Mouse (Mus musculus) thymus, adult 2 months (tissue): ENCODE results near the gene Zmat5. TPM values are rescaled to one million over a fixed set of nuclear protein-coding genes. Genes with fewer than 3 reads are reported as not detected.

Source experiments
- DNase-seq: peaks from one replicate; pipeline ENCODE4 v3.0.0; 2021
- H3K27ac ChIP-seq: fragments of 200-500 bp; 2 replicates; pipeline ENCODE4 v1.5.1; 2012; ENCODE audit warnings: low read length, control low read depth; ENCODE audit not compliant: control insufficient read depth, insufficient read depth
- H3K27me3 ChIP-seq: fragments of 200-500 bp; 2 replicates; pipeline ENCODE4 v1.6.1; 2012; ENCODE audit warnings: mild to moderate bottlenecking, low read length, moderate library complexity, mixed read lengths; ENCODE audit not compliant: control insufficient read depth, insufficient read depth
- H3K36me3 ChIP-seq: fragments of 200-500 bp; 2 replicates; pipeline ENCODE4 v1.6.1; 2012; ENCODE audit warnings: mild to moderate bottlenecking, low read length, moderate library complexity; ENCODE audit not compliant: control insufficient read depth, insufficient read depth
- H3K4me1 ChIP-seq: fragments of 200-500 bp; replicated peaks from 2 replicates; pipeline ENCODE4 v1.6.1; 2012; ENCODE audit warnings: low read length; ENCODE audit not compliant: control insufficient read depth, insufficient read depth
- H3K4me3 ChIP-seq: fragments of 200-500 bp; 2 replicates; pipeline ENCODE4 v1.5.1; 2012; ENCODE audit warnings: mild to moderate bottlenecking, low read length, control low read depth, moderate library complexity; ENCODE audit not compliant: control insufficient read depth, insufficient read depth
- CTCF ChIP-seq: fragments of 200-500 bp; IDR thresholded peaks from 2 replicates; pipeline ENCODE4 v1.5.1; 2012; ENCODE audit warnings: mild to moderate bottlenecking, control low read depth, low read length, moderate library complexity, borderline replicate concordance; ENCODE audit not compliant: control insufficient read depth, poor library complexity, insufficient read depth; ENCODE audit errors: extremely low read depth
- POLR2A ChIP-seq: fragments of 200-500 bp; IDR thresholded peaks from 2 replicates; pipeline ENCODE4 v1.6.1; 2012; ENCODE audit warnings: mild to moderate bottlenecking, low read length, control low read depth, moderate library complexity; ENCODE audit not compliant: control insufficient read depth, poor library complexity, insufficient read depth; ENCODE audit errors: extremely low read depth
- WGBS: fragments of 180-500 bp; shearing (Covaris S2); methylation state at CpG from one replicate; pipeline ENCODE4 v1.1.7; 2018; 5-methylcytosine and 5-hydroxymethylcytosine counted together
- polyA plus RNA-seq: library from polyadenylated mRNA; depleted of rRNA; stranded (reverse); fragments of >200 nt; gene quantifications from 2 replicates; pipeline ENCODE4 v1.2.3, GENCODE M21; 2012

Gene Zmat5
- polyA plus RNA-seq, 1 experiment, result 73.8 TPM

DNA sequence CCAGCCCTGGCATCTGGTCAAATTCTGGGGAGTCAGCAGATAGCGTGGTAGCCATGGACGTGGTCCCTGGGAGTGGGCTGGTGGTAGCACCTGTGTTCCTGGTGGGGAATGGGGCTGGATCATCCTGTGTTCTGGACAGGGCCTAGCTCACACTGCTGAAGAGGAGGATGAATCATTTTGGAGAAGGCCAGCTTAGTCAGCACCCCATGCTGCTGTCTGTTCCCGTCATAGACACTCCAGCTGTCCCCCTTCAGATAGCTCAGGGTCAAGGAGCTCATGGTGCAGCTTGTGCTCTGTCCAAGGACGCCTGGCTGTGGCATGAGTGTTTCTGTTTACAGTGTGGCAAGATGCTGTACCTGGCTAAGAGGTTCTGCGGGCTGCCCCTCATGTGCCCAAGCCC lies 14.1 kb downstream of the Zmat5 start:
- no peak overlapping the region for H3K27ac ChIP-seq
- TF ChIP-seq POLR2A (no peak), CTCF (no peak)
- no peak overlapping the region for H3K4me3 ChIP-seq

DNA sequence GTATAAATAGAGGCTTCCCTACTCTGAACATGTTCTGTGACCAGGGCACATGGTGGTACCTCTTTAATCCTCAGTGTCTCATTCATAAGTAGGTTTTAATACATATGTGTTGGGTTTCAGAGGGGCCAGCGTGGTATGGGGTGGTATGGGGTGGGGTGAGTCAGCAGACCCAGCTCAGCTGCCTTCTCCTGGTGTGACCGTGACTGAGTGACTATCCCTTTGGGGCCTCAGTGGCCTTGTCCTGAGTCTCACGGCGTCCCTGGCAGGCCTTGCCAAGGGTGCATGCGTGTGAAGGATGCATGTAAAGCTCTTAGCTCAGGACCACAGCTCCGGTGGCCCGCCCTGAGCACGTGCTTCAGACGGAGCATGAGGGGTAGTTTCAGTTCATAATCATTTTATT lies 15.5 kb downstream of the Zmat5 start:
- Histone ChIP-seq H3K4me1 (no peaks in the 10 kb centered on the region), H3K27me3 (no peaks in the 10 kb centered on the region)
- 96% methylated on average over 9 of the region's 9 CpGs for WGBS

More for the DNA sequence above, 14.1 kb downstream of the Zmat5 start:
- no peaks in the 10 kb centered on the region; the same call in 1 of the 2 replicates for H3K36me3 ChIP-seq
- no peaks in the 10 kb centered on the region for H3K4me1 ChIP-seq
- WGBS, result 95% methylated on average over 5 of the region's 5 CpGs
- H3K27me3 ChIP-seq, result no peaks in the 10 kb centered on the region
- DNase-seq, result no peak

DNA sequence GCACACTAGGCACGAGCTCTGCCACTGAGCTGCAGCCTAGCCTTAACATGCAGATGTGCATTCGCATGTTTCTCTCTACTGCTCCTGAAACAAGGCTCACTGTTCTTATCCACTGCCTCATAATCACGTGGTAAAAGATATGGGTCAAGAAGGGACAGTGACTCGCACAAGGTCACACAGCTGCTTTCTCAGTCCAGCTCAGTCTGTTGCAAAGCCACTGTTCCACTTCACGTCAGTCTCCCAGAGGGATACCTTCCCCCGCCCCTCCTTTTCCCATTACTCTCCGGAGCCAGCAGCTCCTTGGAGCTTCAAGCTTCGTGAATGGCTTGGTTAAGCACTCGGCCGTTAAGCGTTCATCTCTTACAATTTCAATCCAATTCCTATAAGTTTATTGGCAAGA lies 15.9 kb downstream of the Zmat5 start:
- DNase-seq, result no peak
- H3K27ac ChIP-seq, result no peak overlapping the region
- 91% methylated on average over 11 of the region's 11 CpGs for WGBS
- H3K27me3 ChIP-seq, result no peaks in the 10 kb centered on the region
- H3K4me3 ChIP-seq, result no peak overlapping the region
- H3K4me1 ChIP-seq, result no peaks in the 10 kb centered on the region
- peaks cover 5% of the 10 kb centered on the region; the same call in 1 of the 2 replicates for H3K36me3 ChIP-seq
- no peak for TF ChIP-seq POLR2A
- no peak for TF ChIP-seq CTCF

More for the DNA sequence above, 15.5 kb downstream of the Zmat5 start:
- no peak for DNase-seq
- Histone ChIP-seq H3K27ac (no peak overlapping the region), H3K36me3 (peaks cover 5% of the 10 kb centered on the region; the same call in 1 of the 2 replicates), H3K4me3 (no peak overlapping the region)
- TF ChIP-seq CTCF (no peak), POLR2A (no peak)

DNA sequence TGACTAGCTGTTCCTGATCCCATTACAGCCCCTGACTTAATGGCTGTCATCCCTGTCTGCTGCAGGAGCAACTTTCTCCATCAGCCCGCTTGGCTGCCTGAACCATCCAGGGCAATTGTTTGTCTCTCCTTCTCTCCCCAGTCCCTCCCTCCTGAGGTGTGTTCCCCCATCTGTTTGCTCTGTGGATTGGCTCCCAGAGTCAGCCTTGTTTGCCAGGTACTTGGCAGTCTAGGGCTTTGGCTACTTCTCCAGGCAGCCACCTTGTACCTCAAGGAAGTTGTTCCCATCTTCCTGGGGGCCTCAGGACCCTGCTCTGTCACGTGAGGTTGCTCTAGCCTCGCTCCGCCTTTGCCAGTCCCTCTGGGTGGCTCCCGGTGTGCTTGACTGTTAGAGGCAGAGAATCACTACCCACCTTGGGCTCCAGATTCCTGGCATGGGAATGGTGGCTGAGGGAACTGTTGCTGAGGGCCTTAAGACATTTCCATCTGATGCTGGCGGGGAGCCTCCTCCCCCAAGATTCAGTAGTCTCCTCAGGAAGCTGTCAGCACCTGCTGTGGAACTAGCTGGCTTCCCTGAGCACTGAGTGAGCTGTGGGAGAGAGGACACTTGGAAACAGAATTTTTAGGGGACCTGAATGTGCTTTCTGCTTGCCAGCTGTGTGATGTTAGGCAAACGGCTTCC lies 16.6 kb downstream of the Zmat5 start:
- no peak overlapping the region for H3K27ac ChIP-seq
- 91% methylated on average over 7 of the region's 7 CpGs for WGBS
- H3K4me1 ChIP-seq, result no peaks in the 10 kb centered on the region
- no peaks in the 10 kb centered on the region for H3K27me3 ChIP-seq
- TF ChIP-seq POLR2A (no peak), CTCF (no peak)
- DNase-seq, result no peak
- peaks cover 5% of the 10 kb centered on the region; the same call in 1 of the 2 replicates for H3K36me3 ChIP-seq
- no peak overlapping the region for H3K4me3 ChIP-seq

DNA sequence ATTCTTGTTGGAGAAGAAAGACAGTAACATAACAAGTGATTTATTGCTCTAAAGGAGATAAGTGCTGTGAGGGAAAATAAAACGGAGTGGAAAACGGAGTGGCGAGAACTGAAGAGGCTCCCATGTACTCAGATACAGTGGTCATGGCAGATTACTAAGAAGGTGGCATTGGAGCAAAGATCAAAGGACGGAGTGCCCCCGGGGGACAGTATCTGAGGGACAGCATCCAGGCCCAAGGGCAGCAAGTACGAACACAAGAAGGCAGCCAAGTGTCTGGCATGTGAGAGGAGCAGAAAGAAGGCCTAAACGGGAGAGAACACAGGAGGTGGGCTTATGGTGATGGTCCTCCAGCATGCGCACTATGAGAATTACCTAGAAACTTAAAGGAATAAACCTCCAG lies 17.2 kb downstream of the Zmat5 start:
- Histone ChIP-seq H3K4me1 (no peaks in the 10 kb centered on the region), H3K36me3 (peaks cover 5% of the 10 kb centered on the region; the same call in 1 of the 2 replicates), H3K27me3 (no peaks in the 10 kb centered on the region), H3K27ac (no peak overlapping the region), H3K4me3 (no peak overlapping the region)
- DNase-seq, result no peak
- 96% methylated on average over 8 of the region's 8 CpGs for WGBS
- TF ChIP-seq CTCF (no peak), POLR2A (no peak)

DNA sequence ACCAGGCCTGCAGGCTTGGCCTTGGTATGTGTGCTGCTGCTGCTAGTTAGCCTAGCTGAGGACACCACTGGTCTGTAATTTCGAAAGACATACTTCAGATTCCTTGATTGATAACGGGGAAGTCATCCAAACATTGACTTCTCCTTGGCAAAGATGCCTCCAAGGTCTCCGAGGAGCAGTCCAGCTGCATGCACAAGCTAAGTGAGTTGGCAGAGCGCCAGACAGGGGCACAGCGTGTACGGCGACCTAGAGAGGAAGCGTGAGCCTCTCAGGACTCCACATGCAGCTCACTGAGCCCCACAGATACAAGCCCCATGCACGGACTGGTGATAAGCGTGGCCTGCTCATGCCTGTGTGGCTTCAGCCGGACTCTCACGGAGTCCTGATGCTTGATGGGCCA lies 25.1 kb downstream of the Zmat5 start:
- no peaks in the 10 kb centered on the region for H3K27me3 ChIP-seq
- WGBS, result 28% methylated on average over 12 of the region's 12 CpGs
- no peaks in the 10 kb centered on the region for H3K4me1 ChIP-seq
- TF ChIP-seq CTCF (no peak), POLR2A (no peak)
- DNase-seq, result no peak
- no peak overlapping the region for H3K4me3 ChIP-seq
- H3K36me3 ChIP-seq, result no peaks in the 10 kb centered on the region; the same call in 1 of the 2 replicates
- H3K27ac ChIP-seq, result no peak overlapping the region

DNA sequence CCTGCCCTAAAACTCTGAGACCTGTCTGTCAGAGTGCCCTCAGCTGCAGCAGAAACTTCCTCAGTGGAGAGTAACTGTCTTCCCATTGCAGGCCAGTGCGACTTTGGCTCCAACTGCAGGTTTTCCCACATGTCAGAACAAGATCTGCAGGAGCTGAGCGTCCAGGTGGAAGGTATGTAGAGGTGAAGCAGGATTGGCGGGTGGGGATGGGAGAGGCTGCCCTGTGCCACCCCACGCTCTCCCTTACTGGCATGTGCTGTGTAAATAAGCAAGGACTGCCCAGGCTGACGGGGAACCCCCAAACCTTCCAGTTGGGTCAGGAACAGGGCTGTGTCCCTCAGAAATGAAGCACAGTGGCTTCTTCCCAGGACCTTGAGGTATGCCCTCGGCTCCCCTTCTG lies 25.6 kb downstream of the Zmat5 start:
- TF ChIP-seq CTCF (no peak), POLR2A (no peak)
- Histone ChIP-seq H3K4me1 (no peaks in the 10 kb centered on the region), H3K27ac (no peak overlapping the region), H3K36me3 (no peaks in the 10 kb centered on the region), H3K27me3 (no peaks in the 10 kb centered on the region), H3K4me3 (no peak overlapping the region)
- DNase-seq, result no peak
- 96% methylated on average over 6 of the region's 6 CpGs for WGBS
